Mouse (Mus musculus): ENCODE data around the gene C530008M17Rik.

Gene C530008M17Rik

DNA sequence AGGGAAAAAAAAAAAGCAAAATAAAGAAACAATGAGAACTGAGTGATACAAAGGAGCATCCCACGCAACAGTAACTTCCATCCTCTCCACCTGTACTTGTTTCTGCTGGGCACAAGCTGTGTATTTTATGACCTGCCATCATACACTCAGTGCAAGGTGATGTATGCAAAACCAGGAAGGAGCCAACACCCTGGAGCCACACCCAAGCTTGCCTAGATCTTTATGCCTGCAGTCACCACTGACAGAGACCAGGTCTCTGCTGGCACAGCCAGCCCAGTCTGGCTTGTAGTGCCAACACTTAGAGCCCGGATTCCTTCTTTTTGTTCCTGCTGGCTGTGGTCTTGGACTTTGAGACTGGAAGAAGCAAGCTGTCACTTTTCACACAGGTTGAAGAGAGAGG, 185.5 kb downstream of the C530008M17Rik start:
- no peak for DNase-seq

DNA sequence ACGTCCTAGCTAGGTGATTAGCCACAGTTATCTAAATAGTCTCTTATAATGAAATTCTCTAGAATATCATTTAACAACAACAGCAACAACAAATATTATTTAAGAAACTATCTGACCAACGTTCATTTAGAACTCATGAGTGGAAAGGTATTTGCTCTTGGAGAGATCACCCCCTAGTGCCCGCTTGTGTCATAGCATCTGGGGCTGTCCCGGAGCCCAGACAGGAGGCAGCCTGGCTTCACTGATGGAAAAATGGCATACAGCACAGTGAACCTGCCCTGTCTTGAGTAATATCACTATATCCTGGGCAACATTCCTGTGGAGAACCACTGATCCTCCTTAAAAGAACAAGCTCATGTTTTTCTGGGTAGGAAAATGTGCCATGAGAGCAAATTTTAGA, 187.1 kb downstream of the C530008M17Rik start:
- DNase-seq: peak; percentile 69

- DNase-seq: no peak
These were observed 187.6 kb downstream of the C530008M17Rik start for GRCm38 (mm10) chr5:76843851-76844419.

DNA sequence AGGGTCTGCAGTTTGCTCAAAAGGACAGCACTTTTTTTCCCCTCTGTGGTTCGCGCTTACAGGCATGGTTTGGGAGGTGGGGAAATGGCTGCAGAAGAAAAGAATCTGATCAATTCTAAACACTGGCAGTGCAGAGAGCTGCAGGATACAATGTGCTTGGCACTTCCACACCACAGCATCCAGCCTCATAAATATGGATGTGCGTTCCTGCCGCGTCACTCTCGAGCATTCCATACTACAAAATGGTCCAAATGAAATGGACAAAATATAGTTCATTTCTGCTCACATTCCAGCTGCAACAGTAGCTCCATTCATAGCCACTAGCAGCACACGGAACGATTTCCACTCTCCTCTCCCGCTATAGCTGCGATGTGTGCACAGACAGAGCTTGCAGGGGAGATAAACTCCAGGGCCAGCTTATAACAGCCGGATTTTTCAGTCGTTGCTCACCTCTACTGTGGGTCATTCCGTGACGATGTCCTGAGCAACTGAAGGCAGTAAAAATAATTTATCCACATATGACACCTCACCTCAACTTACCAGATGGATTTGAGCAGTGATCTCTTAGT, 188.4 kb downstream of the C530008M17Rik start:
- no peak for DNase-seq

DNA sequence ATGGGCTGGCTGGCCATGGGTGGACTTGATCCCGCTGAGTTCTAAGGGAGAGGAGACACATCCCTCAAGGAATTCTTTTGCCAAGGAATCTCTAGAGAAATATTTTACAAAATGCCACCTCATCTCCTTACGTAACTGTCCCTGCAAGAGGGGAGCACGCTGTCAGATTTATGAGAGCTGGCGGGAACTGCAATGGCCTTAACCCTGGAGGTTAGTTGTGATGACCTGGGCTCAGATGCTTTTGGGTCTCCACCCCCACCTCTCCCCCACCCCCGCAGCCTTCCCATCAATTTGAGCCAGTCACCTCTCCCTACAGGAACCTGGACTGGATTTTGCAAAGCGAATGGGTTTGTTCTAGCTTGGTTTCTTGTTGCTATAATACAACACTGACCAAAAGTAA, 190.8 kb downstream of the C530008M17Rik start:
- DNase-seq: no peak

GRCm38 (mm10) chr5:76851316-76851715, 195.0 kb downstream of the C530008M17Rik start:
- DNase-seq: no peak

DNA sequence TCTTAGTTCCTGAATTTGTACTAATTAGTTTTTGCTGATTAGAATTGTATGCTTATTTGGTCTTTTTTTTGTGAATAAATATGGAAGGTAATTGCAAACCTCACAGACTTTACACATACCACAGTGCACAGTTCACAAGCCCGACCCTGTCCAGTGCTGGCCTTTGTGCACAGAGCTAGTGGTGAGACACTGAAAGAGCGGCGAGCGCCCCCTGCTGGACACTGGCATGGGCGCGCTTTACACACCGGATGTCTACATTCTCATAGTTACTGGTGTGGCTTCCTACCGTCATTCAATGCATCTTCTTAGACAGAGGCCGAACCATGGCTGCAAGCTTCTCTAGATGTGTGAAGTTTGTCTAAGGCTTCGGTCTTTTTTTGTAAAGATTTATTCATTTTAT, 197.2 kb downstream of the C530008M17Rik start:
- DNase-seq: peak; percentile 90

GRCm38 (mm10) chr5:76855829-76856600, 199.7 kb downstream of the C530008M17Rik start:
- no peak for DNase-seq

- DNase-seq: no peak
These were observed 201.0 kb downstream of the C530008M17Rik start for GRCm38 (mm10) chr5:76857103-76858015.

DNA sequence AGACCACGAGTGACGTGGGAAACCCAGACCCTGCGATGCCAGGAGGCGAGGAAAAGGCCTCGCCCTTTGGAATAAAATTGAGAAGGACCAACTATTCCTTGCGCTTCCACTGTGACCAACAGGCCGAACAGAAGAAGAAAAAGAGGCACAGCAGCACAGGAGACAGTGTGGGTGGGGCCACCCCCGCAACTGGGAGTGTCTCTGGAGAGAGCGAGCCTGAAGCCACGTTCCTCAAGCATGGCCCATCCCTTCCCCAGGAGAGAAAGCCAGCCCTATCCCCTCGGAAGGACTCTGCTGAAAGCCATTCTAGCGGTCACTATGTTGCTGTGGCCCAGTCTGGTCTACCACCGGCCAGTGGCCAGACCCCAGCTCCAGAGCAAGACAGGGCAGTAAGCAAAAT, 202.1 kb downstream of the C530008M17Rik start:
- DNase-seq: no peak

DNA sequence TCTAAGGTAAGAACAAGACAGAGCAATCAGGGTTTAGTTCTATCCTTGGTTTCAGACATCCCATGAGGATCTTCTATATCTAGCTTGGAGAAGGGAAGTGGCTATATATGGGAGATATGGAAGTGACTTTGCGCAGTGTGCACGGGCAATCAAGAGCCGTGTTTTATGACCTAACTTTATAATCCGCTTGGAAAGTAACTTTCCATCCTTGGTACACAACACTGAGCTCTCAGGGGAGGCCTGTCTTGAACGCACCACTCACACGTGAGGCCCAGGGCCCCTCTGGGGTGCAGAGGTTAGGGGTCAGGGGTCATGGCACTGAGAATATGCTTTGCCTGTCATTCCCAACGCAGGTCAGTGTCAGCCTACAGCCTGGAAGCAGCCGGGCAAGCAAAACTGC, 210.5 kb downstream of the C530008M17Rik start:
- no peak for DNase-seq

- no peak for DNase-seq
These were observed 212.5 kb downstream of the C530008M17Rik start for GRCm38 (mm10) chr5:76868693-76869286.

DNA sequence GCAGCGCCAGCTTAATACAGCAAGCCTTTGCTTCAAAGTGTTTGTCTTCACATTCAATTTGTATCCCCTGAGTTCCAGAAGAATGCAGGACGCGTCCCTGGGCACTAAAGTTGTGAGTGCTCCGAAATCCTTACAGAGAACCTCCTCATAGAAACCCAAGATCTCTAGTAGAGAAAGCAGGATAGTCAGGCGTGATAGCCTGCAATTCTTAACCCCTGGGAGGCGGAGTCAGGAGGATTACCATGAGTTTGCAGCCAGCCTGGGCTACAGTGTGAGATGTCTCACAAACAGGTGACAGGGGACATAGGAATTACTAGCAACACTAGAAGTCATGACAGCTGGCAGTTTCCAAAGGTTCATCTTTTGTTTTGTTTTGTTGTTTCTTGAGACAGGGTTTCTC, 213.2 kb downstream of the C530008M17Rik start:
- DNase-seq: no peak

- no peak for DNase-seq
These were observed 219.9 kb downstream of the C530008M17Rik start for GRCm38 (mm10) chr5:76876106-76876758.

- no peak for DNase-seq
These were observed 227.8 kb downstream of the C530008M17Rik start for GRCm38 (mm10) chr5:76884107-76884506.

- no peak for DNase-seq
These were observed 230.7 kb downstream of the C530008M17Rik start for GRCm38 (mm10) chr5:76887011-76887410.

DNA sequence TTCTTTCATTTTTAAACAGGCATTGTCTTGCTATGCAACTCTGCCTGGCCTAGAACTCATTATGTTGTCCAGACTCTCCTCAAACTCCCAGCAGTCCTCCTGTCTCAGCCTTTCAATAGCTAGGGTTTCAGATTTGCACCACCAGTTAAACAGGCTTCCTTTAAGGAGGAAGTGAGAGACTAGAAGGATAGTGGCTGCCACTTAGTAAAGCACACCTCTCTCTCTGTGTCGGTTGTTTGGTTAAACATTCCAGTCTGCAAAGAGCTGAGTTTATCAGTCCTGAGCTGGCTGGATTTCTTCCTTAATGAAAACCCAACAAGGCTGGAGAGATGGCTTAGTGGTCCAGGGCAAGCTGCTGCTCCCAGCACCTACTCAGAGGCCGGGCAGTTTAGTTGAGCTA, 236.3 kb downstream of the C530008M17Rik start:
- no peak for DNase-seq

GRCm38 (mm10) chr5:76893084-76893483, 236.8 kb downstream of the C530008M17Rik start:
- no peak for DNase-seq

- DNase-seq: no peak
These were observed 245.8 kb downstream of the C530008M17Rik start for GRCm38 (mm10) chr5:76902131-76902530.

DNA sequence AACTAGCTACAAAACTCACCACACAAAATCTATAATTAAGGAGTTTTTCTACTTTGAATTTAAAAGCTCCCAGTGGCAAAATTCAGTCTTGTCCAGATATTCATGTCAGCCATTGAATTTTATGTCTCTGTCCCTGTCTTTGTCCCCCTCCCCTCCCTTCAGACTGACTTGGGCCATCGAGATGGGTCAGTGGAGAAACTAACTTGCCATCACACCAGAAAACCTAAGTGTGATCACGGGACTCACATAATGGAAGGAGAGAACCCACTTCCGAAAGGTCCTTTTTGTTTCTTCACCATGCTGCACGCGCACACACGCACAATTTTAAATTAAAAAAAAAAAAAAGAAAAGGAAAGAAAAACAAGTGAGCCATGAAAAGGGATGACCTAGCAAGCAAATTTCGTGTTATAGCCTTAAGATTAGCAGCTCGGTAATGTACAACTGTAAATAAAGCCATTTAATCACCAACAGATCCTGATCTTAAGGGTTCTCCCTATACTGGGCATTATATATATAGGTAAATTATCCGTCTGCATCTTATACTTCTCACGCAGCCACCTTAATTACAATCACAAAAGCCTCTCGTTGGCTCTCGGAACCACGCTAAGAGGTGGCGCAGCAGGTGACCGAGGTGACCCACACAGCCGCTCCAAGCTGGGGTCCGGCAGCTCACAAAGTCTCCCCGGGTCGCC, 248.5 kb downstream of the C530008M17Rik start:
- DNase-seq: no peak

DNA sequence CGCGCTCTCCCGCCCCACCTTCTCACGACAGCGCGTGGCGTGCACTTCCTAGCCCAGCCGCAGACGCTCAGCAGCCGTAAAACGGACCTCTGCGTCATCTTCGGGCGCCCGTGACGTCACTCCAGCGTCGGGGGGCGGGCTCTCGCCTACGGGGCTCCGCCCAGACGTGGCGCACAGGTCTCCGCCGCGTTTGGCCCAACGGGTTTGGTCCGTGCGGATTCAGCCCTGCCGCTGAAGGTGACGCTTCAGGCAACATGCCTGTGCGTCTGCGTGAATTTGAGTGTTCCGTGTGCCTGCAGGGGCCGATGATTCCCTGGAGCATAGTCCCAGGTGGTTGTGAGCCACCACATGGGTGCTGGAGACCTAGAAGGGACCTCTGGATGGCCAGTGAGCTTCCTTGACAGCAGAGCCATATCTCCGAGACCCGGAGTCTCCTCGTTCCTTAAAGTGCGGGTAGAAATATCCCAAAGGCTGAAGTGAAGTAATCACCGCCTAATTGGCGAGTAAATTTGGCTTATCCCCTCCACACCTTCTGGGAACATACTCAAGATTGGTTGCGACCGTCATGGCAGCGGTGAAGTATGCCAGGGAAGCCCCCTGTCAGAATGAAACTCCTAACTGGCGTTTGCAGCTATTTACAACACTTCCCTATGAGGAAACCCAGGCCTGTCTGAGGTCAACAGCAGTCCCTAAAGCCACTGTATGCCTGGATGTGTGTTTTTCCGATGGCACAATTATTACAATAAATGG, 249.3 kb downstream of the C530008M17Rik start, which contains the start of gene Aasdh:
Aasdh (minus strand) TSS at position 110 of the 750 bp plus-strand sequence.
- DNase-seq: peak; percentile 99

Measured in right cerebral cortex, postnatal 4 days (tissue).